Comparison of ENCODE assay signal across 12 mouse cellular contexts in the genomic region with DNA sequence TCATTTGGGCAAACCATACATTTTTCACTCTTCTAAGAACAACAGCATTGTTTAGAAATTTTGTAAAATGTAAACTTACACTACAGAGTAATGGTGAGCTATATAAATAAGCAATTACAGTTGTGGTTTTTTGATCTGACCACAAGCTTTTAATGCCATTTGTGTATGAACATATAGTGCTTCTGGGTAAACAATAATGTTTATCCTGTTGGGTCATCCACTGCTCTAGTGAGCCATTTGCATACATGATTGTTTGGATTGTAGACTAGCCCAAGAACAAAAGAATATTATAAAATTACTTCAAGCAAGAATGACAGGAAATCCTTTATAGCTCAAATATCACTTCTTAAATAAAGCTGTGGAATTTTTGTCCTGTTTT.
DNase-seq lines count a peak whose midpoint lies in the region; ATAC-seq and TF ChIP-seq lines count a peak whose summit lies in the region.
"Had no signal": no experiment of that assay in that cellular context is flagged by ENCODE, and none has a peak within 500 bp of the region (broad histone marks: within the 10 kb centered on the region; RNA-seq: fewer than 3 reads in every experiment).

No protein-coding gene starts in this region.

- TF ChIP-seq POLR2A in thymus, adult 2 months (IDR thresholded peaks at IDR 0.05; ENCODE audit: control insufficient read depth, extremely low read depth, insufficient read depth, low read length, poor library complexity), result no peak

- intact Hi-C loops in heart, postnatal 10 days (cut with DNase I), result no loop called here

- H3K27me3 ChIP-seq in heart, embryonic 14.5 days (ENCODE audit: control insufficient read depth, insufficient read depth, low read length), result no peaks in the 10 kb centered on the region
- no peaks in the 10 kb centered on the region for H3K27me3 ChIP-seq in liver, embryonic 12.5 days (replicated peaks)
- no peaks in the 10 kb centered on the region for H3K27me3 ChIP-seq in stomach, embryonic 14.5 days (ENCODE audit: control insufficient read depth, insufficient read depth, low read length)
- H3K27me3 ChIP-seq in stomach, postnatal 0 days (ENCODE audit: control insufficient read depth, insufficient read depth, low read length), result no peaks in the 10 kb centered on the region
- H3K27me3 ChIP-seq in thymus, adult 2 months (ENCODE audit: control insufficient read depth, insufficient read depth, low read length), result no peaks in the 10 kb centered on the region

- no peak for ATAC-seq in heart, embryonic 14.5 days (ENCODE audit: insufficient number of reproducible peaks, insufficient read depth, low FRiP score, low read depth)
- ATAC-seq in liver, embryonic 12.5 days, result no peak
- ATAC-seq in stomach, embryonic 14.5 days (ENCODE audit: insufficient number of reproducible peaks, insufficient read depth, low FRiP score, low read depth), result no peak
- no peak for ATAC-seq in stomach, postnatal 0 days (ENCODE audit: low FRiP score, low TSS enrichment)
- ATAC-seq: CD4-positive, CD25-positive, alpha-beta regulatory T cell, adult 4 months; inflammation-experienced regulatory T-cells, adult 6 months had no signal

- no peaks in the 10 kb centered on the region for H3K9me3 ChIP-seq in heart, embryonic 14.5 days (ENCODE audit: control insufficient read depth, low read length)
- no peaks in the 10 kb centered on the region for H3K9me3 ChIP-seq in liver, embryonic 12.5 days (replicated peaks)
- H3K9me3 ChIP-seq in stomach, embryonic 14.5 days (ENCODE audit: control insufficient read depth, low read depth, low read length), result no peaks in the 10 kb centered on the region
- no peaks in the 10 kb centered on the region for H3K9me3 ChIP-seq in stomach, postnatal 0 days (ENCODE audit: control insufficient read depth, low read length)

- no peaks in the 10 kb centered on the region for H3K36me3 ChIP-seq in heart, embryonic 14.5 days (ENCODE audit: control insufficient read depth, insufficient read depth, low read length)
- H3K36me3 ChIP-seq in liver, embryonic 12.5 days, result no peaks in the 10 kb centered on the region
- H3K36me3 ChIP-seq in stomach, embryonic 14.5 days (ENCODE audit: control insufficient read depth, insufficient read depth, low read length), result no peaks in the 10 kb centered on the region
- H3K36me3 ChIP-seq in stomach, postnatal 0 days (ENCODE audit: control insufficient read depth, insufficient read depth, low read length), result no peaks in the 10 kb centered on the region
- H3K36me3 ChIP-seq in thymus, adult 2 months (ENCODE audit: control insufficient read depth, insufficient read depth, low read length), result no peaks in the 10 kb centered on the region

- no peak overlapping the region for H3K9ac ChIP-seq in heart, embryonic 14.5 days (ENCODE audit: low read length)
- H3K9ac ChIP-seq in liver, embryonic 12.5 days, result no peak overlapping the region
- H3K9ac ChIP-seq in stomach, embryonic 14.5 days (replicated peaks; ENCODE audit: low read depth, low read length), result no peak overlapping the region
- H3K9ac ChIP-seq in stomach, postnatal 0 days (ENCODE audit: low read length), result no peak overlapping the region

- H3K4me1 ChIP-seq in heart, embryonic 14.5 days (ENCODE audit: control insufficient read depth in 2 of 2, insufficient read depth in 2 of 2, low read length in 2 of 2), result peaks cover 8 to 18% of the 10 kb centered on the region in 2 experiments
- H3K4me1 ChIP-seq in liver, embryonic 12.5 days, result peaks cover 31% of the 10 kb centered on the region
- H3K4me1 ChIP-seq in stomach, embryonic 14.5 days (ENCODE audit: control insufficient read depth, insufficient read depth, low read length), result peaks cover 5% of the 10 kb centered on the region; the same call in 1 of the 2 replicates
- no peaks in the 10 kb centered on the region for H3K4me1 ChIP-seq in stomach, postnatal 0 days (replicated peaks; ENCODE audit: control insufficient read depth, insufficient read depth)
- no peaks in the 10 kb centered on the region for H3K4me1 ChIP-seq in thymus, adult 2 months (replicated peaks; ENCODE audit: control insufficient read depth, insufficient read depth, low read length)

- peak overlapping the region; percentile 58; the same call in 1 of the 2 replicates for H3K4me2 ChIP-seq in heart, embryonic 14.5 days (ENCODE audit: low read length)
- H3K4me2 ChIP-seq in liver, embryonic 12.5 days, result peak overlapping the region; percentile 63; the same call in 1 of the 2 replicates
- H3K4me2 ChIP-seq in stomach, embryonic 14.5 days (replicated peaks; ENCODE audit: low read depth, low read length), result peak overlapping the region; percentile 42; the same call in 1 of the 2 replicates
- H3K4me2 ChIP-seq in stomach, postnatal 0 days (replicated peaks; ENCODE audit: low read depth), result no peak overlapping the region

- no peak for DNase-seq in heart, postnatal 10 days
- DNase-seq in liver, result no peak
- no peak for DNase-seq in stomach, postnatal 0 days (ENCODE audit: low spot score)
- DNase-seq in thymus, adult 2 months, result no peak
- no peak for DNase-seq in right cerebral cortex, postnatal 4 days
- DNase-seq: cerebellum, postnatal 14 days; gastrocnemius, postnatal 25 days had no signal

- no peak for TF ChIP-seq EP300 in stomach, postnatal 0 days (optimal IDR thresholded peaks at IDR 0.05)

- TF ChIP-seq CTCF in stomach, postnatal 0 days (IDR thresholded peaks at IDR 0.05; ENCODE audit: low read depth), result no peak
- TF ChIP-seq CTCF in thymus, adult 2 months (IDR thresholded peaks at IDR 0.05; ENCODE audit: borderline replicate concordance, control insufficient read depth, extremely low read depth, insufficient read depth, low read length, poor library complexity), result no peak

- H3K27ac ChIP-seq in heart, embryonic 14.5 days (replicated peaks in 1 of 2; ENCODE audit: control insufficient read depth in 1 of 2, insufficient read depth in 1 of 2, low read depth in 2 of 2, low read length in 2 of 2), result peak overlapping the region in 1 of 2 experiments; percentile 60; a peak in 1 of 4 replicates
- H3K27ac ChIP-seq in liver, embryonic 12.5 days, result peak overlapping the region; percentile 64; the same call in 1 of the 2 replicates
- H3K27ac ChIP-seq in stomach, embryonic 14.5 days (ENCODE audit: low read length), result peak overlapping the region; percentile 64; the same call in 1 of the 2 replicates
- H3K27ac ChIP-seq in stomach, postnatal 0 days (replicated peaks), result no peak overlapping the region
- no peak overlapping the region for H3K27ac ChIP-seq in thymus, adult 2 months (ENCODE audit: control insufficient read depth, insufficient read depth, low read length)

- 0 out of 4 replicates have a peak overlapping the region, but pooled peaks of 1 of the 2 experiments have one; percentile 25 for H3K4me3 ChIP-seq in heart, embryonic 14.5 days (ENCODE audit: control insufficient read depth in 1 of 2, insufficient read depth in 1 of 2, low read depth in 1 of 2, low read length in 2 of 2)
- H3K4me3 ChIP-seq in liver, embryonic 12.5 days, result no peak overlapping the region
- no peak overlapping the region for H3K4me3 ChIP-seq in stomach, embryonic 14.5 days (ENCODE audit: low read depth, low read length)
- no peak overlapping the region for H3K4me3 ChIP-seq in stomach, postnatal 0 days (ENCODE audit: low read depth, low read length)
- H3K4me3 ChIP-seq in thymus, adult 2 months (ENCODE audit: control insufficient read depth, insufficient read depth, low read length), result no peak overlapping the region

Comparison
In these comparisons a context has a peak if more than half of its experiments do, and no peak if none do; other contexts are left out.
1. H3K27ac ChIP-seq: peak in liver, embryonic 12.5 days (single experiment) and stomach, embryonic 14.5 days (single experiment); none in stomach, postnatal 0 days (single experiment) and thymus, adult 2 months (single experiment).